Mouse (Mus musculus) embryo, embryonic 11.5 days (tissue): ENCODE data around the gene Trcg1.
"Not testable (repeated sequence)": the region's sequence is repeated elsewhere in the genome, so short reads cannot be mapped to it uniquely, and the experiment has no call there.

Experiments
- DNase-seq: peaks from one replicate; pipeline ENCODE4 v3.0.0-alpha.2; 2012; ENCODE audit warnings: low read depth, low spot score

The Trcg1 gene

DNA sequence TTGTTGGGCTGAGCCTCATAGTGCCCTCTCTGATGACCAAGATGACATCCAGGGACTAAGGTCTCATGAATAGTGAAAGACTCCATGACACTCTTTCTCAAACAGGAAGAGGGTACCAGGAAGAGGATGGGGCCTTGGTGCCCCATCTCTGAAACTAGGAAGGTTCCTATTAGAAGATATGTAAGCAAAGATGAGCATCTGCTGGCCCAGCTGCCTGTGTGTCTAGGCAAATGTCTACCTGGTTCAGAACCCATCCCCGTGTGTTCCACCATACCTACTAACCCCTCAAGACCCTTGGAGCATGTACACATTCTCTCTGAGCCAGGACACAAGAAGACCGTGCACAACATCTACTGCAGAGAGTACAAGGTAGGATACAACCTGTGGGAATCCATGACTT is at the start of gene Trcg1:
Trcg1 (plus strand) TSS at position 301 of the 400 bp plus-strand sequence.
- no peak for DNase-seq

DNA sequence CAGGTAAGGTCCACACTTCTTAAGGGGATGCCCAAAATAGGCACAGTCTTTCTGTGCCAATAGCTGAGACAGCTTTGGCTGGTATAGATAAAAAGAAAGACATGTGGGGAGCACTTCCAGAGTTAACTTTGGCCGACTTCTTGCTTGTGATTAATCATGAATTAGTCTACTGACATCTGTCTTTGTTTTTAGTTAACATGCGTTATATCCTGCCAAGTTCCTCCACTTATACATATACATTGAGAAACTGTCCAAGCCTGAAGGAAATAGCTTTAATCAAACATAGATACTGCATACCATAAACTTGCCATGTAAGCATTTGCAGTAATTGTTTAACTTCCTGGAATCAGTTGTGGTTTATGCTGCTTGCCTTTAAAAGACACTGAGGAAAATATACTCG is 39.6 kb upstream of the Trcg1 start:
- DNase-seq: no peak

DNA sequence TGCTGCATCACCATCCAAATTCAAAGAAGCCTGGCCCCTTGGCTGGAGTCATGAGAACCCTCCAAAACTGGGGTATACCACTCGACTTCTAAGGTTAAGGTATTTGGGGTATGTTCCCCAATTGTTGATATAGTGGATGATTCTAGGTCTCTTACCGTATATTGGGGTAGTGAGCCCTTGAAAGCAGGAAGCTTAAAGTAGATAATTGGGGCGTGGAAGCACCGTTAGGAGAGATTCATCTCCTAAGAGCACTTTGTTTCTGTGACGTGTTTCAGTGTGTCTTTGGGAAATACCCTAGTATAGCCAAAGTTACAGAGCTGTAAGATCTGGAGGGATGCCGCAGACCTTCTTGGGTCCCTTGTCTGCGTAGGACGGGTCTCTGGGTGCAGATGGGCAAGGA is 38.9 kb upstream of the Trcg1 start:
- DNase-seq: no peak

DNA sequence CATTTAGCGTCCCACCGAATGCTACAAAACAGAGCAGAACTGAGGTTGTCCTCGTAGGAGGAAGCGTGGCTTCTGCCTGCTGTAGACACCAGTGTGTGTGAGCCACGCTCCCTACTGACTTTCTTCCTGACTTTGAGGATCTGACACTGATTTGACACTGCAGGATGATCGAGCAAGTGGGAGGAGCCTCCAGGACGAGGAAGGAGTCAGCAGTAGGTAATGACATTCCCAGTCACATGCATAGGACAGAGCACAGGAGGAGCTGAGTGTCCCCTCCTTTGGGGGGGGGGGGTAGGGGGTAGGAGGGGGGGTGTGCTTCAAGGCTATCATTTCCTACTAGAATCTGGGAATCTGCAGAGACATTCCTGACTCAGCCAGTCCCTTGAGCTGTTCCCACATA is 33.4 kb upstream of the Trcg1 start:
- DNase-seq: no peak

DNA sequence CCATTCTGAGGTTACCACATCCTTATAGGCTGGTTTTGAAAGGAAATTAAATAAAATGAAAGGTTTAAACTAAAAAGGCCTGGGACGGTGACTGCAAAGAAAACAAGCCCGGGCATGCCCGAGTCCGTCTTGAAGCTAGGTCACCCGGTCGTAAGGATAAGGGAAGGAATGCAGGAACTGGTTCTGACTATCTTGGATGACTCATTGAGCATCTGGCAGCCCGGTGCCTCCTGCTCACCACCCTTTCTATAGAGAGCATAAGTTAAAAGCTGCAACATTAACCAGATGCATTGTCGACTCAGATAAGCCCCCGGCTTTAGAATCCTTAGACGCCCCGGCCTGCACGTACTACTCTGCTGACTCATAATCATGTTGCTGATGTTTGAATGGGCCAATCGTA is 32.8 kb upstream of the Trcg1 start:
- not testable (repeated sequence) for DNase-seq

DNA sequence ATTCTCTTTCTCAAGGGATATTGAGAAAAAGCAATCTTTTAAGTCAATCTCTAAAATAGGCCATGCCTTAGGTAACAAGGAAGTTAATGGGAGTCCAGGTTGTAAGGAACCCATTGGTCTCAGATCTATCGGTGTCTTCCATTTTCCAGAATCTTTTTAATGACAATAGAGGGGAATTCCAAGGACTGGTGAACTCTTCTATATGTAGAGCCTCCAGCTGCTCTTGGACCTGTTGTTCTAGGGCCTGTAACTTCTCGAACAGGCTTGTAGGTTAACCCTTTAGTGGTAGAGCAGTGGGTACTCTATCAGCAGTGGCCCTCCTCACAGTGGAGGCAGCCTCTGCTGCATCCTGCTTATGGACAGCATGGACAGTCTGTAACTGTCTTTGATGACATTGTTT is 29.5 kb upstream of the Trcg1 start:
- DNase-seq: no peak

DNA sequence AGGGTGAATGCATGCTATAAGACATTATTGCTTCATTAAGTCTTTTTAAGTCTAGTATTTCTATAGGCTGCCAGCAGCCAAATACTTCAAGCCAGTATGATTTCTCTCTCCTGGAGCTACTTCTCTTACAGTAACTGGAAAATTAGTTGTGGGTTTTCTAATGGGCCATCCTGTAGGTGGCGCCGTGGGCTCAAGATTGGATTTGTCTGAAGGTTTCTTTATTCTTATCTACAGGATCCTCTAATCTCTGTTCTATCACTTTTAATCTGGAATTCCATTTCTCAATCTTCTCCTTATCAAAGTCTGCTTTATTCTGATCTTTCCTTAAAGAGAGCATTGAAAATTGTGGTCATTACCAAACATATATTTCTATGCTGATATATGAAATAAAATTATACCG is 27.0 kb upstream of the Trcg1 start:
- no peak for DNase-seq

DNA sequence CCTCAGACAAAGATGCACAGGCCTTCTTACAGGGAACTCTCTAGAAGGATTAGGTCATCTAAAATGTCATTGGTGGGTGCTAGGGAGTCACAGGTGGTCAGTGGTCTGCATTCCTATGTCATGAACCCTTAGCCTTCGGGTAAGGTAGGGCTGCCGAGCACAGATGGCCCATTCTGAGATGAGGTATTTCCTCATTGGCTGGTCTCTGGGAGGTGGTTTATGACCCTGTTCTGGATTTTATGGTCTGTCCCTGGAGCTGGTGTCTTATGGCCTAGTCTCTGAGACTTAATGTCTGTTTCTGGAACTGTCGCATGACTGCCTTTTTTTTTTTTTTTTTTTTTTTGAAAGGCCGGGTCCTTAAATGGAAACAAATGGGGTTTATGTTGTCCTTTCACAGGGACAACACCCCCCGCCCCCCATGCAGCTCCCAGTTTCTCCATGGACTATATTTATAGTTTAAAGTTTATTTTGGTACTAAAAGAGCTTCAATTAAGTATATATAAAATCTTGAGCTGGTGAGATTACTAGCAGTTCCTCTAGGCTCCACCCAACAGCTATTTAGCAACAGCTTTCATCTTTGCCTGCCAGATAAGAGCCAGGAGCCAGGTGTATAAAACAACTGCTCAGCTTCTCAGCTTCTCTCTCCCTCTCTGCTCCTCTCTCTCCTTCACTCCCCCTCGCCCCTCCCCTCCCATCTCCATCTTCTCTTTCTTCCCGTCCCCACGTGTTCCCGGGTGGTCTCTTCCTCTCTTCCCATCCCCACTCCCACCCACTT is 23.7 kb upstream of the Trcg1 start:
- no peak for DNase-seq

DNA sequence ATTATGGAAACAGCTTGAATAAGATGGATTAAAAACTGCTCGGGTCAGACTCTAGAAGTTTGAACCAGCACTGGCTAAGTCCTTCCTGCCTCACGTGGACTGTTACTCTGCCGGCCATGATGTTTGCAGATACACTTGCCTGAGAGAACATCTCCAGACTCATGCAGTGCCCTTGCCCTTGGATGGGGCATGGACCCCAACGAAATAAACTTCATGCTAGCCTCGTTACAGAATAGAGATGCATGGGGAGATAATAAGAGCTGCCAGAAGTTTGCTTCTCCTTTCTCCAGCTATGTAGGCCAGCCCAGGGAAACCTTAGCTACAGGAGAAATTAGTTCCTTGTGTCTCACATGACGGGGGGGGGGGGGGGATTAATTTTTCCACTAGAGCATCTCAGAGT is 21.9 kb upstream of the Trcg1 start:
- DNase-seq: no peak

DNA sequence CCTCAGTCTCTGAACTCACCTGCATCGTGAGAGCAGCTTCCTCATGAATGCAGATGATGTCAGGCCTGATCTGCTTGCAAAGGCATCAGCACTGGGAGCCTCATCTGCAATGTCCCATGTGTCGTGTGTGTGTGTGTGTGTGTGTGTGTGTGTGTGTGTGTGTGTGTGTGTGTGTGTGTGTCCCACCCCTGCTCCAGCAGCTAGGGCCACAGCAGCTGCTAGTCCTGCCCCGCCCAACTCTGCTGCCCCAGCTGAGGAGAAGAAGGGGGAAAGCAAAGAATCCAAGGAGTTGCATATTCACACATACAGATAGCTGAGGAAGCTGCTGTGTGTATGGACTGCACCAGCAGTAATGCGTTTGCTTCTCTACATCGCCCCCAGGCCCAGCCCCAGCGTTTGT is 19.1 kb upstream of the Trcg1 start:
- no peak for DNase-seq

DNA sequence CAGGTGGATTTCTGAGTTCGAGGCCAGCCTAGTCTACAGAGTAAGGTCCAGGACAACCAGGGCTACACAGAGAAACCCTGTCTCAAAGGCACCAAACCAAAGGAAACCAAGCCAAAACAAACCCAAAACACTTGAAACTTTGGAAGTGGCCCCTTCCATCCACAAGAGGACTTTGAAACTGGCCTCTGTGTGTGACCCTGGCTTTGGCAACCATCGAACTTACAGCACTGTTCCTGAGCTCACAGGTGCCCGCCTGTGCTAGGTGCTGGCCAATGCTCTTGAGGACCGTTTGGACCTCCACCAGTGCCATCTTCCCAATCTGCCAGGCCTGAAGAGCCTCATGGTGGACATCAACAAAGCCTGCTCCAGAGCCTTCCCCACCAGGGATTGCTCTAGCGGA is 17.6 kb upstream of the Trcg1 start:
- no peak for DNase-seq

DNA sequence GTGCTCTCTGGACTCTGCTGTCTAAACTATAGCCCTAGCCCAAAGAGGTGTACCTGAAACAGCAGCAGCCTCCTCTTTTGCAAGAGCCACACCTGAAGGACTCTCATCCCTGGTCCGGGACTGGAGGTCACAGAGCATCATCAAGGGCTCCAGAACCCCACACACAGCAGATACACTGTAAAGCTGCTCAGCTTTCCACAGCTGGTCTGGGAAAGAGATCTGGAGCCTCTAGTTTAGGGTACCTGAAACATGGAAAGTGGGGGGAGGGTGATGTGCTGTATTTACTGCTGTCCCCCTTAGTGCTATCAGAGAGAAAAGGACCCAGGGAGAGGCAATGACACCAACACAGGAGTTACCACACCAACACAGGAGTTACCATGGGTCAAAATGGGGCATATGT is 16.8 kb upstream of the Trcg1 start:
- no peak for DNase-seq

DNA sequence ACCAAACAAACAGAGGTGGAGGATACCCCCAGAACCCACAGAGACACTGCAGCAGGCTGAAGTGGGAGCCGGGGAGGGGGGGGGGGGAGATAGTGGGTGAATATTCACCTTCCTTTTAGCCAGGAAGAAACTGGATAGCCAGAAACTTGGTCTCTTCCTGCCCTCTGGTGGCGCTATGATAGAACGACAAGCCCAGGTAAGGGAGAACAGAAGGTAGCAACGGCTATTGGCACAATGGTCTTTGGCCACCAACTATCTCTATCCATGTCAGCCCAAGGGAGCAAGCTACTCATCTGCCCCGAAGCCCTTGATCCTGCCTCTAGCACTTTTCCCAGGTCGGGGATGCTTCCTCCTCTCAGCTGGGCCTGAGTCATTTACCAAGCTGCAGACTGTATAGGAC is 16.0 kb upstream of the Trcg1 start:
- DNase-seq: no peak

DNA sequence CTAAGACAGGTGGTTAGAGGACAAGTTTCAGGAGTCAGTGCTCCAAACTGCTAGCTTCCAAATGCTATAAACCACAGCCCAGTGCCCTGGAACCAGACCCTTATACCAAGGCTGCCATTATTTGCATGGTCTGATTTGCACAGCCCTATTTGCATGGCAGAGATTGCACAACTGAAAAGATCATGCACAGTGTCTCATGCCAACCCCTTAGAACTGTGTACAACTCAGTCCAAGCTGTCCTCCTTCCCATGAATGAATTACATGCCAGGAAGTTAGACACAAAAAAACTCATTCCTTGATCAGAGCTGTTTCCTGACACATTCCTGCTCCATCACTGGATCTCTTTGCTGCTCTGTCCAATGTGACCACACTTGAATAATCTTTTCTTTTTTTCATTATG is 13.0 kb upstream of the Trcg1 start:
- no peak for DNase-seq

DNA sequence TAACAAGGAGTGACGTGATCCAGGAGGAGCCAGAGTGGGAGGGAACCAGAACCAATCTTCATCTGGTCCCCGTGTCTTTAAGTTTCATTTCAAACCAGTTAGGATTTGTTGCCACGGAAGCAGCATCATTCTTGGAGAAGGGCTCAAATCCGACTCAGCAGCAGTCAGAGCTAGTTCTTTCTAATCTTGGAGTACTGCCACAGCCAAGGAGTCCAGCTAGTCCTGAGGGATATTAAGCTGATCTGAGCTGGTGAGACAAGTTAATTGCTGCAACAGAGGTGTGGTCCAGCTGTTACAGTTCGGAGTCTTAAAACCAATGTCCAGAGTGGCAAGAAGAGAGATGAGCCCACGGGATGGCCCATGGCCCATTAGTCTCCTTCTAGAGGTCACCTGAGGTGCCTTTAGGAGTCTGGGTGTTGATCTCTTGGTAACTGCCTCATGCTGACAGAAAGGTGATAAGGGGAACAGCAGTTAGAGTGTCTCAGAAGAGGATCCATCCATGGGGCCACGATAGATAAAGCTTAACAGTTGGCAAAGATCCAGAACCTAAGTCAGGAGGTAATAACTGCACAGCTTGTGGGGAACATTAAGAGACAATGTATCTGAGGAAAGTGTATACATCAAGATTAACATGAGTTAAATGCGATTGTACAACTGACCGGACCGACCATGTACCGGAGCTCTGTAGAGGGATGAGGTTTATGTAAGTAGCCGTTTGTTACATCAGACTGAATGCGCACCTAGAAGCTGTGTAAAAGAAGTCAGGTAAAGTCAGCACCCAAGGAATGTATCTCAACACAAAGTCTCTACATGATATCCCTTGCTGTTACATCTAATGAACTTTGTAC is 10.4 kb upstream of the Trcg1 start:
- no peak for DNase-seq

DNA sequence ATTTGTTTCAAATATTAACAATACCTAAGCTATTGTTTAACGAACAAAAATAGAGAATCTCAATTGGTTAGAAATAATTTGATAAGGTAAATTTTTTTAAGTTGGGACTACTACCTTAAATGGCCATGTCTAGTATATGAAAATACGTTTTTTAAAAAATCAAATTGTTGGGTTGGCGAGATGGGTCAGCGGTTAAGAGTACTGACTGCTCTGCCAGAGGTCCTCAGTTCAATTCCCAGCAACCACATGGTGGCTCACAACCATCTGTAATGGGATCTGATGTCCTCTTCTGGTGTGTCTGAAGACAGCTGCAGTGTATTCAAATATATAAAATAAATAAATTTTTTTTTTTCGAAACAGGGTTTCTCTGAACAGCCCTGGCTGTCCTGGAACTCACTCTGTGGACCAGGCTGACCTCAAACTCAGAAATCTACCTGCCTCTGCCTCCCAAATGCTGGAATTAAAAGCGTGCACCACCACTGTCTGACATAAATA is 9.7 kb upstream of the Trcg1 start:
- not testable (repeated sequence) for DNase-seq

DNA sequence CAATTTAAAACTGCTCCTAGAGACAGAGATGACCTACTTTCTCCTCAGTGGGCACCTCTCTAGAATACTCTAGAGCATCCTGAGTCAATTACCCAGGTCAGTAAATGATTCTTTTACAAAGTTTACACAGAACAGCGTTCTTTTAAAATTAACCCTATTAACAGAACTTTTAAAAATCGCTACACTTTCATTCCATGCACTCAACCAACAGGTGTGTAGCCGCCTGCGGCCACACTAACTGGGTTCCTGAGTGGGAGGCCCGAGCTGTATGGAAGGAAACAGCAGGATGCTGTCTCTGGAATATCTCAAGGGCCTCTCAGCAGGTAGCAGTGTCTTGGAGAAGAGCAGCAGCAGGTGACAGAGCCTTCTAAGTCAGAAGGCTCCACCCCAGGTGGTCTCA is 9.2 kb upstream of the Trcg1 start:
- DNase-seq: no peak

DNA sequence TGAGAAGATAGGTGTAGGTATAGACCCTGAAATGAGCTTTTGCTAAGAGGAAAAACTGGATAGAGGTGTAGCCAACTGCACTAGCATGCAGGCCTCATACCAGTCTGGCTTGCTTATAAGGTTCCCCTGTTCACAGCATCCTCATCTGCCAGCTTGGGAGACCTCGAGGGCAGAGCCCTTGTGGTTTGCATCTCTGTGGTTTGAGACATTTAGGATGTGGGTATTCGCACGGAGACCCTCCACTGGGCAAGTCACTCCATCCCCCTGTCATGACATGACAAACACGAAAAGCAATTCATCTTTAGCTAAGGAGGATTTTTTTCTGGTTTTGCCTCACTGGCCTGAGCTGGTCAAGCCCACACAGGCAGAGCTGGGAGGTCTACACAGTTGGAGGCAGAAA is 8.2 kb upstream of the Trcg1 start:
- DNase-seq: no peak

DNA sequence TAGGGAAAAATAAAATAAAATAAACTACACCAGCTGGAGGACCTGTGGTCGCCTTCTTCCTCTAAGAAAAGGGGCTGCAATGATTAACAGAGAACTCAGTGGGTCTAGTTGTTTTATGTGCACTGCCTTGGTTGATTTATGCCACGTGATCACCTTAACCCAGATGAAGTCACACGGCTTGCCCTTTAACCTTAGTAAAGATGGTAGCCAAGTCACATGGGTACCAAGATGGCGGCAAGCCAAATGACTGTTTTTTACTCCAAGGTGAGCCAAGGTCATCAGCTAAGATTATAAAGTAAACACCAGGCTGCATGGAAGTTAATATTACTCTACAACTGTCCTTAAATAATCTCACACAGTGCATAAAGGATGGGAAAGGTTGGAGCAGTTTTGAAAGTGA is 6.6 kb upstream of the Trcg1 start:
- no peak for DNase-seq

DNA sequence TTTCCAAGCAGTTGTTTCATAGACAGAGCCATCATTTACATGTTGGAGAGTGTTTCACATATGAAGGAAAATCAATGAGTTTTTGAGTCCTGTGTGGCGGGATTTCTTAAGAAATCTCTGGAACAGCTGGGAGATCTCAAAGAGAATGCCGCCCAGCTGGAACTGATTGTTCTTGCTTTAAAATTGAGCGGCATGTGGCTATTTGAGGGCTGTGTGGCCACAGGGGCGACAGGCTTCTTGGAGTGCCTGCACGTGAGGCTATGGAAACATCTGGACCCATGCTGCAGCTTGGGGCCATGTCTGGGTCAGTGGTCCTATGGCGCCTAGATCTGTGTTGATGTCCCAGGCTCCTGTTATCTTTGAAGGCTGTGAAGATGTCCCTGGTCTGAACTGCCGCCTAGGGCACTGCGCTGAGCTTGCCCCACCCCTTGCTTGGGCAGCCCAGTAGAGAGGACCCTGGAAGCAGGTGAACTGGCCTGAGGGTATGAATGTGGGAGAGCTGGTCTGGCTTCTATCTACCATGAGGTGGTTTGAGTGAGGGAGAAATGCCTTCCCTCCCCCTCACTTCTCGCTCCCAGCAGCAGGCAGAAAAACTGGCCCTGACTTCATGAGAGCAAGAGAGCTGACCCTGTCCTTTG is 6.1 kb upstream of the Trcg1 start:
- no peak for DNase-seq

DNA sequence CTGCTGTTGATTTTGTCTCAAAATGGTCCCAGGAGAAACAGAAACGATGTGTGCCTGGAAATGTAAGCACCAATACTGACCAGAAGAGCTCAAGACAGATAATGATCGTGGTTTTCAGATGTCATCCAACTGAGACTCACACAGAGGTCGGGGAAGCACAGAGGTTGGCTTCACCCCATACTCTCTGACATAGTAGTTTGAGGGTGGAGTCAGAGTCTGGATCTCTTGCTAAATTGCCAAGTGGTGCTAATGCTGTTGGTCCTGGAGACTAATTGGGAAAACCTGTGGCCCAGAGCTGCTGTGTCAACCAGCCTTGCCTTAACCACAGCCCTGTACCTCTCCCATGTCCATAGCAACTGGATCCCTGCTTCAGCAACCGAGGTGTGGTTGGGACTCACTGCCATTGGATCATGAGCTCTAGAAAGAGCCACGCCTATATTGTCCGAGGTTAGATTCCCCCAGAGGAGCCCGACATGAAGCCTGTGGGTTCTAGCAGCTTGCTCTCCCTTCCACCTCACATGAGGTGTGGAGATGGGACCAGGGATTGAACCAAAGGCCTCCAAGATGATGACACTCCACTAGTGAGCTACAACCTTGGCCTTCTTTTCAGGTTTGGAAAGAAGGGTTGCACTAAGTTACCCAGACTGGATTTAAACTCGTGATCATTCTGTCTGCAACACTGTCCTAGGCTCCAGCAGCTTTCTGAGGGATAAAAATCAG is 4.7 kb upstream of the Trcg1 start:
- no peak for DNase-seq
